Mouse (Mus musculus): ENCODE measurements around the gene Btbd9. TPM values are rescaled to one million over a fixed set of nuclear protein-coding genes. Genes with fewer than 3 reads are reported as not detected.

The Btbd9 gene
- polyA plus RNA-seq, 1 experiment from 2014 or later: 139 TPM

DNA sequence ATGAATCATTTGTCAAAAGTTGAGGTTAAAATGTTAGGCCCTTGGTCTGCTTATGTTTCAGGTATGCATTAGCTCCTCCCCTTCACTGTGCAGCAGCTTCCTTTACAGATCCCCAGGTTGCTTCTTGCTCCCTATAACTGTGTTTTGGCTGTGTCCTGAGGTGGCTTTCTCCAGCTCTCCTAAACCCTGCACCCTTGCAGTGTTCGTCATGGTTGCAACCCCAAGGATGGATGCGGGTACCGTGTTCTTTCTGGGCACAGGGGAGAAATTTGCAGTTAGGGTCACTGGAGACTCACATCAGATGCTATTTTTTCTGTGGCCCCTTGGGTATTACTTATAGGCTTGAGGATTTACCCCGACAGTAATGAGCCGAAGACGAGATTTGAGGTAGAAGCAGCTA is 396.1 kb downstream of the Btbd9 start:
- Histone ChIP-seq H3K27me3 (no peaks in the 10 kb centered on the region), H3K9ac (no peak overlapping the region), H3K4me2 (no peak overlapping the region), H3K9me3 (no peaks in the 10 kb centered on the region), H3K4me3 (no peak overlapping the region), H3K4me1 (replicated peaks) (peaks cover 23% of the 10 kb centered on the region), H3K27ac (replicated peaks) (no peak overlapping the region), H3K36me3 (no peaks in the 10 kb centered on the region)
- 71% methylated on average over 6 of the region's 6 CpGs for WGBS
- ATAC-seq (ENCODE audit: low FRiP score, low read depth): no peak

DNA sequence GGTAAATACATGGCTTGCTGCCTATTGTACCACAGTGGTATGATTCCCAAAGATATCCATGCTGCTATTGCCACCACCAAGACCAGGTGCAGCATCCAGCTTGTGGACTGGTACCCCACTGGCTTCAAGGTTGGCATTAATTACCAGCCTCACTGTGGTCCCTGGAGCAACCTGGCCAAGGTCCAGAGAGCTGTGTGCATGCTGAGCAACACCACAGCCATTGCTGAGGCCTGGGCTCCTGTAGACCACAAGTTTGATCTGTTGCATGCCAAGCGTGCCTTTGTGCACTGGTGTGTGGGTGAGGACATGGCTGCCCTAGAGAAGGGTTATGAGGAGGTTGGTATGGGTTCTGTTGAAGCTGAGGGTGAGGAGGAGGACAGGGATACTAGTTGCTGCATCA is 397.9 kb downstream of the Btbd9 start:
- Histone ChIP-seq H3K9me3 (no peaks in the 10 kb centered on the region), H3K9ac (no peak overlapping the region), H3K36me3 (no peaks in the 10 kb centered on the region), H3K4me3 (no peak overlapping the region), H3K4me2 (no peak overlapping the region), H3K27ac (replicated peaks) (no peak overlapping the region), H3K4me1 (replicated peaks) (peaks cover 21% of the 10 kb centered on the region), H3K27me3 (no peaks in the 10 kb centered on the region)
- 76% methylated on average over 1 of the region's 1 CpGs for WGBS
- no peak for ATAC-seq (ENCODE audit: low FRiP score, low read depth)

DNA sequence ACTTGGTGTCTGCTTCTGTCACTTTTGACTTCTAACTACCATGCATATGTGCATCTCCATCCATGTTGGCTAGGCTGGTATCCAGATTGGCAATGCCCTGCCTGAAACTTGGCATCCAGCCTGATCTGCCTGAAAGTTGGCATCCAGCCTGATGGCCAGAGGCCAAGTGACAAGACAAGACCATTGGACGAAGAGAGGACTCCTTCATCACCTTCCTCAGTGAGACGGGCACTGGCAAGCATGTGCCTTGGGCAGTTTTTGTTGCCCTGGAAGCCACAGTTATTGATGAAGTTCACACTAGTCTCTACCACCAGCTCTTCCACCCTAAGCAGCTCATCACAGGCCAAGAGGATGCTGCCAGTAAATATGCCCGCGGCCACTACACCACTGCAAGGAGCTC is 398.9 kb downstream of the Btbd9 start:
- 66% methylated on average over 4 of the region's 4 CpGs for WGBS
- H3K9ac ChIP-seq: no peak overlapping the region
- no peak overlapping the region for H3K4me2 ChIP-seq
- no peak overlapping the region for H3K4me3 ChIP-seq
- ATAC-seq (ENCODE audit: low FRiP score, low read depth): no peak
- H3K9me3 ChIP-seq: no peaks in the 10 kb centered on the region
- H3K27ac ChIP-seq (replicated peaks): no peak overlapping the region
- H3K27me3 ChIP-seq: no peaks in the 10 kb centered on the region
- peaks cover 16% of the 10 kb centered on the region for H3K4me1 ChIP-seq (replicated peaks)
- no peaks in the 10 kb centered on the region for H3K36me3 ChIP-seq

Other genes with a start within 250 kb of the Btbd9 start
- 1.3 and 1.9 TPM in 2 replicates for gene Dnah8, start 47.9 kb upstream of the Btbd9 start, polyA plus RNA-seq (2015; fragmentation: Nextera tagmentation; extraction: Ambion mirVana)
- 159 TPM in 2 replicates for gene Glo1, start 50.4 kb upstream of the Btbd9 start, polyA plus RNA-seq (2015; fragmentation: Nextera tagmentation; extraction: Ambion mirVana)

All from hindbrain, embryonic 15.5 days (tissue).